Mouse (Mus musculus) macrophage (primary cell): ENCODE data around the gene Actg1. TPM values are rescaled to one million over a fixed set of nuclear protein-coding genes. Genes with fewer than 3 reads are reported as not detected.

ENCODE experiments used
- H3K27ac ChIP-seq: fragments of 350-480 bp; formaldehyde crosslinking; 2 replicates; pipeline ENCODE4 v1.9.0; 2021
- H3K36me3 ChIP-seq: fragments of 350-480 bp; formaldehyde crosslinking; 2 replicates; pipeline ENCODE4 v1.9.0; 2021; ENCODE audit errors: inconsistent target
- H3K4me3 ChIP-seq: fragments of 350-480 bp; formaldehyde crosslinking; 2 replicates; pipeline ENCODE4 v1.9.0; 2021; ENCODE audit errors: inconsistent target
- H3K79me2 ChIP-seq: fragments of 350-480 bp; formaldehyde crosslinking; 2 replicates; pipeline ENCODE4 v1.9.0; 2021; ENCODE audit errors: inconsistent target
- WGBS: methylation state at CpG from one replicate; pipeline ENCODE4 v1.1.7; 2026; ENCODE audit warnings: inconsistent platforms; ENCODE audit not compliant: missing documents; 5-methylcytosine and 5-hydroxymethylcytosine counted together
- polyA plus RNA-seq: library from polyadenylated mRNA; stranded (reverse); fragments of 250-400 nt; gene quantifications from 3 replicates; pipeline ENCODE4 v1.2.4, GENCODE M21; 2018; ENCODE audit warnings: inconsistent platforms

Gene Actg1
- polyA plus RNA-seq, 1 experiment from 2014 or later = 1,569 TPM

GRCm38 (mm10) chr11:120345067-120345681, 3.2 kb downstream of the Actg1 start:
- Histone ChIP-seq H3K27ac (no peak overlapping the region), H3K36me3 (no peaks in the 10 kb centered on the region), H3K79me2 (peaks cover 27% of the 10 kb centered on the region), H3K4me3 (peak overlapping the region; percentile 7; the same call in 1 of the 2 replicates)
- 86% methylated on average over 1 of the region's 1 CpGs for WGBS

- H3K27ac ChIP-seq = no peak overlapping the region
- 73% methylated on average over 4 of the region's 5 CpGs for WGBS
- H3K79me2 ChIP-seq = peaks cover 24% of the 10 kb centered on the region
- no peaks in the 10 kb centered on the region for H3K36me3 ChIP-seq
- no peak overlapping the region for H3K4me3 ChIP-seq
These were observed 3.9 kb downstream of the Actg1 start for GRCm38 (mm10) chr11:120344310-120344920.

DNA sequence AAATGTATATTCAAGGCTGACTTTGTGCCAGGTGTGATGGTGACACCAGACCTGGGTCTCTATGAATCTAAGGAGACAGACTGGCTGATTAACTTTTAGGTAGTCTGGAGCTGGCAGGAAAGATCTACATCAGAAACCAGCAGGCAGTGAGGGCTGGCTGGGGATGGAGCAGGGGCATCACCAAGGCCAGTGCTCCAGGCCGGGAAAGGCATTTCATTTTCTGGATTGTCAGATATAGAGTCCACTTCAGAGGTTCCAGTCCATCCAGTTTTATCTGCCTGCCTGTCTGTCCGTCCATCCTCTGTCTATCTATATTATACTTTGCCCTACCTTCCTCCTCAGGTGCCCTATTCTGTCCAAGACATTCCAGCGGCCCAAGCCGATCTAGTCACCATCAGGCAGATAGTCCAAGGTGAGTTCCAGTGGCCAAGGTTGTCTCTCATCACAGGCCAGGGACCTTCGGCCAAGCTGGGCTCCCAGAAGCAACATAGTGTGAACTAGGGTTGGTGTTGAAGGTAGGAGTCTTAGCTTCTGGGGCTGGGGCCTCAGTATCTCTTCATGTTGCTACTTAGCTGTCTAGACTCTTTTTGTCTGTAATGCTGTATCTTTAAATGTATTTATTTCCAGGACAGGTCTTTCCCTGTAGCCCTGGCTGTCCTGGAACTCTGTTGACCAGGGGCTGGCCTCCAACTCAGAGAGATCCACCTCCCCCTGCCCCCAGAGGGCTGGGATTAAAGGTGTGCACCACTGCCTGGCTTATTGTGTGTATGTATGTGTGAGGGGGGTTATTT, 4.6 kb downstream of the Actg1 start:
- Histone ChIP-seq H3K36me3 (no peaks in the 10 kb centered on the region), H3K27ac (no peak overlapping the region), H3K79me2 (peaks cover 17% of the 10 kb centered on the region), H3K4me3 (no peak overlapping the region)
- WGBS = 86% methylated on average over 5 of the region's 5 CpGs

GRCm38 (mm10) chr11:120342656-120343160, 5.6 kb downstream of the Actg1 start:
- WGBS = 84% methylated on average over 5 of the region's 5 CpGs
- H3K27ac ChIP-seq = no peak overlapping the region

DNA sequence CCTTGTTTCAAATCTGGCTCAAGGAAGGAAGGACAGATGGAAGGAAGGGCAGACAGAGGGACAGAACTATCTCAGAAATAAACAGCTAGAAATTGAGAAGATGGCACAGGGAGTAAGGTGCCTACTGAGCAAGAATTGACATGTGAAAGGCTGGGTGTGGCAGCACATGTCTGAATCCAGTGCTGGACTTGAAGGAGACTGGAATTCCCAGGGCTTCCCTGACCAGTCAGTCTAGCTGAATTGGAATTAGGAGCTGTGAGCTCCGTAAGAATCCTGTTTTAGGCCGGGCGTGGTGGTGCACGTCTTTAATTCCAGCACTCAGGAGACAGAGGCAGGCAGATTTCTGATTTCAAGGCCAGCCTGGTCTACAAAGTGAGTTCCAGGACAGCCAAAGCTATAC, 6.7 kb downstream of the Actg1 start:
- H3K27ac ChIP-seq = no peak overlapping the region
- no peak overlapping the region for H3K4me3 ChIP-seq
- H3K79me2 ChIP-seq = peaks cover 5% of the 10 kb centered on the region
- H3K36me3 ChIP-seq = no peaks in the 10 kb centered on the region
- 100% methylated on average over 4 of the region's 4 CpGs for WGBS

More at GRCm38 (mm10) chr11:120342656-120343160, 5.6 kb downstream of the Actg1 start:
- Histone ChIP-seq H3K79me2 (peaks cover 14% of the 10 kb centered on the region), H3K36me3 (no peaks in the 10 kb centered on the region), H3K4me3 (no peak overlapping the region)

GRCm38 (mm10) chr11:120339978-120340513, 8.3 kb downstream of the Actg1 start:
- no peaks in the 10 kb centered on the region for H3K36me3 ChIP-seq
- H3K79me2 ChIP-seq = no peaks in the 10 kb centered on the region
- 70% methylated on average over 10 of the region's 10 CpGs for WGBS
- no peak overlapping the region for H3K4me3 ChIP-seq
- H3K27ac ChIP-seq = no peak overlapping the region

- H3K4me3 ChIP-seq = no peak overlapping the region
- 88% methylated on average over 3 of the region's 3 CpGs for WGBS
- no peaks in the 10 kb centered on the region for H3K79me2 ChIP-seq
- H3K36me3 ChIP-seq = no peaks in the 10 kb centered on the region
- H3K27ac ChIP-seq = no peak overlapping the region
These were observed 9.6 kb downstream of the Actg1 start for GRCm38 (mm10) chr11:120338786-120339185.

DNA sequence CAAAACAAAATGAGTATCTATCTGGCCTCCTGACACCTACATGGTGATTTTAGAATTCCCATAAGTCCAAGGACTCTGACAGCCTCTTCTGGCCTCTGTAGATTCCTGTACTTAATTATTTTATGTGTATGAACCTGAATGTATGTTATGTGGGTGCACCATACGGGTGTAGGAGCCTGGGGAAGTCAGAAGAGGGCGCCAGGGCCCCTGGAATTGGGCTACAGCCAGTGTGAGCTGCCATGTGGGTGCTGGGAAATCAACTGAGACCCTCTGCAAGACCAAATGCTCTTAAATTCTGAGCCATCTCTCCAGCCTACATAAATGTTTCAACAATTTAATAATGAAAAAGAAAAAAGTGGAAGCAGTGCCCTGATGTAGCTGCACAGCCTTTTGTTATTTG, 10.9 kb downstream of the Actg1 start:
- H3K27ac ChIP-seq = no peak overlapping the region
- H3K36me3 ChIP-seq = no peaks in the 10 kb centered on the region
- no peak overlapping the region for H3K4me3 ChIP-seq
- no peaks in the 10 kb centered on the region for H3K79me2 ChIP-seq
- 66% methylated on average over 2 of the region's 2 CpGs for WGBS

- H3K27ac ChIP-seq = no peak overlapping the region
- H3K36me3 ChIP-seq = no peaks in the 10 kb centered on the region
- WGBS = 82% methylated on average over 6 of the region's 6 CpGs
- H3K79me2 ChIP-seq = no peaks in the 10 kb centered on the region
- no peak overlapping the region for H3K4me3 ChIP-seq
These were observed 12.8 kb downstream of the Actg1 start for GRCm38 (mm10) chr11:120335431-120336021.

- WGBS = 93% methylated on average over 8 of the region's 10 CpGs
- Histone ChIP-seq H3K79me2 (no peaks in the 10 kb centered on the region), H3K27ac (no peak overlapping the region), H3K36me3 (no peaks in the 10 kb centered on the region), H3K4me3 (no peak overlapping the region)
These were observed 28.2 kb downstream of the Actg1 start for GRCm38 (mm10) chr11:120320156-120320555.

- Histone ChIP-seq H3K27ac (no peak overlapping the region), H3K4me3 (no peak overlapping the region), H3K79me2 (no peaks in the 10 kb centered on the region), H3K36me3 (no peaks in the 10 kb centered on the region)
- 99% methylated on average over 5 of the region's 5 CpGs for WGBS
These were observed 29.0 kb downstream of the Actg1 start for GRCm38 (mm10) chr11:120319310-120319709.

DNA sequence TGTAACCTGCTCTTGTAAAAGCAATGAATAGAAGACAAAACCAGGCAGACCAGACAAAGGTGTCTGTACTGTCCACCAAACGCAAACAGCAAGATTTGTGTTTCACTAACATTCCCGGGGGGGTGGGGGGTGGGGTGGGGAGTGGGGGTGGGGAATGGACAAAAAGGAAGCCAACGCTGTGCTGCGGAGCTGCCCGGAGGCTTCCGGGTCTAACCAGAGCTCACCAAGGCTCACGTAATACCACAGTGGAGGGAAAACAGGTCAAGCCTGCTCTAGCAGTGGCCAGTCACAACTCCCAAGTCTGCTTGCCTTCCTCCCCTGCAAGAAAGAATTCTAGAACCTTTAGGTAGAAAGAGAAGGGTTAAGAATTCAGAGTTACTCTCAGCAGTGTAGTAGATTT, 30.9 kb downstream of the Actg1 start:
- no peak overlapping the region for H3K4me3 ChIP-seq
- no peak overlapping the region for H3K27ac ChIP-seq
- no peaks in the 10 kb centered on the region for H3K79me2 ChIP-seq
- H3K36me3 ChIP-seq = no peaks in the 10 kb centered on the region
- WGBS = 76% methylated on average over 7 of the region's 7 CpGs

- Histone ChIP-seq H3K4me3 (peak overlapping the region; percentile 53), H3K79me2 (no peaks in the 10 kb centered on the region), H3K36me3 (no peaks in the 10 kb centered on the region), H3K27ac (peak overlapping the region; percentile 63)
- 9% methylated on average over 13 of the region's 13 CpGs for WGBS
These were observed 31.6 kb downstream of the Actg1 start for GRCm38 (mm10) chr11:120316690-120317254.
